Mouse (Mus musculus) lung, adult 2 months (tissue): ENCODE results near the gene Rpl27. TPM values are rescaled to one million over a fixed set of nuclear protein-coding genes. Genes with fewer than 3 reads are reported as not detected.

Experiments
- DNase-seq: peaks from one replicate; pipeline ENCODE4 v3.0.0; 2022
- H3K4me1 ChIP-seq: fragments of 200-500 bp; 2 replicates; pipeline ENCODE4 v1.6.1; 2011; ENCODE audit warnings: low read length; ENCODE audit not compliant: control insufficient read depth, insufficient read depth
- H3K4me3 ChIP-seq: fragments of 200-500 bp; replicated peaks from 2 replicates; pipeline ENCODE3; 2011; ENCODE audit warnings: low read depth, mild to moderate bottlenecking, control low read depth, low read length; ENCODE audit errors: extremely low read depth
- CTCF ChIP-seq: fragments of 200-500 bp; IDR thresholded peaks from 2 replicates; pipeline ENCODE4 v1.5.1; 2011; ENCODE audit warnings: mild to moderate bottlenecking, low read length, control low read depth; ENCODE audit not compliant: insufficient read depth
- POLR2A ChIP-seq: fragments of 200-500 bp; IDR thresholded peaks from 2 replicates; pipeline ENCODE4 v1.6.1; 2011; ENCODE audit warnings: low read depth, mild to moderate bottlenecking, control low read depth, low read length, borderline replicate concordance; ENCODE audit errors: extremely low read depth
- WGBS: fragments of 180-500 bp; shearing (Covaris S2); methylation state at CpG from one replicate; pipeline ENCODE4 v1.1.7; 2018; 5-methylcytosine and 5-hydroxymethylcytosine counted together
- polyA plus RNA-seq: library from polyadenylated mRNA; depleted of rRNA; stranded (reverse); fragments of >200 nt; gene quantifications from 2 replicates; pipeline ENCODE4 v1.2.3, GENCODE M21; 2012; rRNA removed

Rpl27 gene
- polyA plus RNA-seq, result 221 and 297 TPM in 2 replicates

- WGBS, result 0% methylated on average over 42 of the region's 42 CpGs
- DNase-seq, result peak; percentile 94
- TF ChIP-seq POLR2A (peak; percentile 84), CTCF (peak; percentile 77)
- Histone ChIP-seq H3K4me1 (peaks cover 4% of the 10 kb centered on the region), H3K4me3 (peak within 1 kb of the TSS; percentile 71)
Measured at GRCm38 (mm10) chr11:101442127-101442693, at the start of gene Rpl27. TSS of gene Rpl27 (plus strand) at chr11:101442298.

GRCm38 (mm10) chr11:101395110-101395509, 47.0 kb upstream of the Rpl27 start:
- H3K4me1 ChIP-seq, result no peaks in the 10 kb centered on the region
- WGBS, result 1% methylated on average over 8 of the region's 8 CpGs
- peak; percentile 83 for TF ChIP-seq CTCF
- TF ChIP-seq POLR2A, result no peak
- peak; percentile 46 for DNase-seq
- H3K4me3 ChIP-seq, result no peak overlapping the region

- no peak for TF ChIP-seq CTCF
- TF ChIP-seq POLR2A, result no peak
- no peak for DNase-seq
- WGBS, result 87% methylated on average over 2 of the region's 2 CpGs
Measured at GRCm38 (mm10) chr11:101415306-101415705, 26.8 kb upstream of the Rpl27 start.

DNA sequence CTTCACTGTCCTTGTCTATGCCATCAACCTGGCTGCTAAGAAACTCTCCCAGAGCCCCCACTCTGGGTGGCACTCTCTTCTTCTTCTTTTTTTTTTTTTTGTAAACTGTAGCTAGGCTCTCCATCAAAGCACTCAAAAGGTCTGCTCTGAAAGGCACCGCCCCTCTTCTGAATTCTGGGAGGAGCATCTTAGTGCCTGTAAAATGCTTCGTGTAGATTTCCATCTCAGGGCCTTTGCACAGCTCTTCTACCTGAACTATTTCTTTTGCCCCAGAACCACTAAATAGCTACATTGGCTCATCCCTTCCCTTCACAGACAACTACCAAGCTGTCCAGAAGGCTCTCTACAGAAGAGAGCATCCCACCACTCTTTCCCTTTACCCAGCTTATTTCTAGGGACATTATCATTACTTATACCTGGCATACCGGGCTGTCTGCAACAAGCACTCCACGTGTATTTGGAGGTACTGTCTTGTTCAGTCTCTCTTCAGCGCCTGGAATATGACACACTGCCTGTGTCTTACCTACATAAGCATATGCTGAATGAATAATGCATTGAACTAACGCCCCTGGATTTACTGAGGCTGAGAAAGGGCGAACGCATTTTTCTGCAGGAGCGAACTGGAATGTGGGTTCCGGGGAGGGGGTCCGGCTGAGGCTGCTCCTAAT, 25.5 kb upstream of the Rpl27 start:
- H3K4me3 ChIP-seq, result peak overlapping the region; percentile 69
- DNase-seq, result no peak
- TF ChIP-seq CTCF (no peak), POLR2A (no peak)
- 2% methylated on average over 11 of the region's 11 CpGs for WGBS
- H3K4me1 ChIP-seq, result peaks cover 6% of the 10 kb centered on the region; the same call in 1 of the 2 replicates

More at GRCm38 (mm10) chr11:101415306-101415705, 26.8 kb upstream of the Rpl27 start:
- Histone ChIP-seq H3K4me3 (no peak overlapping the region), H3K4me1 (peaks cover 6% of the 10 kb centered on the region; the same call in 1 of the 2 replicates)

DNA sequence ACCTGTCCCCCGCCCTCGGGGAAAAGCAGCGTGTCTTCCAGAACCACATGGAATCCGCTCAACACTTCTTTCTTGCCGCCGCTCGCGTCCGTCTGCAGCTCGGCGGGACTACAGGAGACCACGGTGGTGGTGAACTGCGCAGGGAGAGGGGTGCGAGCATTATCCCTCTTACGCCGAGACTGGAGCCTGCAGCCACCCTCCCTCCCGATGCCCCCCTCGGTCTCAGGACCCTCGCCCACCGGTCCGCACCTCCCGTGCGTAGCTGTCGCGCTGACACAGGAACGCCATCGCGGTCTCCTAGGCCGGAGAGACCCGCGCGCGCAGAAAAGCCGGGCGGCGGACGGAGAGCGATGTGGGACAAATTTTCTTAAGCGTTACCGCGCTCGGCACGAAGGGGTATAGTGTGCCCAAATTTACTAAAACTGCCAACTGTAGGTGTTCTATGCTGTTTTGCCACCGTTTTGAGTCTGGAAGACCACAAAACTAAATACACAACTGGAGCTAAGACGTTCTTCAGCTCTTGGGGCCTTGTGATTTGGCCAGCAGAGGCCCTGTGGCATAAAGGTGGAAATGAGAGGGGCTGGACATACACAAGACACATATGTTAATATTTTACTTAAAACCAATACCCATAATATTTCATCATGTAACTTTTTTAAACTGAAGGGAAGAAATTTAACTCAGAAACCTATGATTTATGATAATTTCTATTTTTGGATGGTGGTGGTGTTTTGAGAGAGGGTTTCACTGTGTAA, 24.8 kb upstream of the Rpl27 start, which contains the start of gene Aarsd1:
Gene Aarsd1 (minus strand): TSS at position 515 of the 755 bp plus-strand sequence.
- peaks cover 6% of the 10 kb centered on the region; the same call in 1 of the 2 replicates for H3K4me1 ChIP-seq
- DNase-seq, result peak; percentile 89
- peak within 1 kb of the TSS; percentile 69 for H3K4me3 ChIP-seq
- under 1% methylated on average over 45 of the region's 45 CpGs for WGBS
- TF ChIP-seq POLR2A (0 out of 2 replicates have a peak, but pooled peaks have one; percentile 58), CTCF (no peak)

- peaks cover 7% of the 10 kb centered on the region; the same call in 1 of the 2 replicates for H3K4me1 ChIP-seq
- DNase-seq, result no peak
- no peak for TF ChIP-seq POLR2A
- WGBS, result 60% methylated on average over 6 of the region's 6 CpGs
- no peak overlapping the region for H3K4me3 ChIP-seq
Measured at GRCm38 (mm10) chr11:101418991-101419390, 23.1 kb upstream of the Rpl27 start.

- DNase-seq, result no peak
- Histone ChIP-seq H3K4me1 (peaks cover 11% of the 10 kb centered on the region; the same call in 1 of the 2 replicates), H3K4me3 (no peak overlapping the region)
- TF ChIP-seq CTCF (0 out of 2 replicates have a peak, but pooled peaks have one; percentile 4), POLR2A (no peak)
- 43% methylated on average over 3 of the region's 3 CpGs for WGBS
Measured at GRCm38 (mm10) chr11:101419610-101420009, 22.5 kb upstream of the Rpl27 start.

DNA sequence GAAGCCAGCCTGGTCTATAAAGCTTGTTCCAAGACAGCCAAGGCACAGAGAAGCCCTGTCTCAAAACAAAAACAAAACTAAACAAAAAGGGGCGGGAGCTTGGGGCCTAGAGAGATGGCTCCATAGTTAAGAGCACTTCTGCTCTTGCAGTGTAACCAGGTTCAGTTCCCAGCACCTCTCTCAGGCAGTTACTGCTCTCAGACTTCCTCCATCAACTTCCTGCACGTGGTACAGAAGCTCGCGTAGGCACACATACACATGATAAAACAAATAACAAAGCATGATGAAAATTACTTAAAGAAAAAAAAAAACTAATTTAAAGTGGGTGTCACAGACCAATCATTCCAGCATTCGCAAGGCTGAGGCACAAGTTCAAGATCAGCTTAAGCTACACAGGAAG, 21.9 kb upstream of the Rpl27 start:
- TF ChIP-seq CTCF (no peak), POLR2A (no peak)
- WGBS, result 81% methylated on average over 5 of the region's 5 CpGs
- H3K4me3 ChIP-seq, result no peak overlapping the region
- H3K4me1 ChIP-seq, result peaks cover 11% of the 10 kb centered on the region; the same call in 1 of the 2 replicates
- no peak for DNase-seq

DNA sequence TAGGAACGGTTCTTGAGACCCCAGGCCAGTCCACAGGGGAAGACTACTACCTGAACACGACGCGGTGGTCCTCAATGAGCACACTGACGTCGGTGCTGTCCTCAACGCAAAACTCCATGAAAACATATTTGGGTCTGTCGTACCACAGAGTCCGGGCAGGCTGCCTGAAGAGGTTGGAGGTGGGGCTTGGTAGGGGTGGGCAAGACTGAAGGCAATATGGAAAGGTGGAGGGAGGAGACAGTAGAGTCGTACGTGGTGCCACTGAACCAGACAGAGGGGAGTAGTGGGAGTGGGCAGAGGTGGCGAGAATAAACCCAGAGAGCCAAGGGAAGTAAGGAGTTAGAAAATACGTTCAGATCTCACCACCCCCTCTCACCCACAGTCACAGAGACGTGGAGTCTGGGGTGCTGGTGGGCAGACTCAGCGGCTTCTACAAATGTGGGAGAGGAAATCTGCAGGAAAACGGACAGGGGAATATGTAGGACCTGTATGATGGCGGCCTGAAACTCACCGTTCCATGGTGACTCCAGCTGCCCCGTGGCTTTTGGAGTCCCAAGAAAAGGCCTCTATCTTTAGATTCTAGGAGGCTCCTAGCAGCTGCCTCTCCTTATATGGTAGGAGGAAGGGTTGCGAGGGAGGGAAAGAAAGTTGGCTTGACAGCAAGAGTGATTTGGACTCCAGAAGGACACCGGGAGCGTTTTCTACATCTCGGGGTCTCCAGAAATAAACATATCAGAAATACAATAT, 17.8 kb upstream of the Rpl27 start, which contains the start of gene Gm27029:
Gene Gm27029 (minus strand): TSS at position 692 of the 747 bp plus-strand sequence.
- TF ChIP-seq CTCF, result no peak
- TF ChIP-seq POLR2A, result no peak
- peaks cover 11% of the 10 kb centered on the region for H3K4me1 ChIP-seq
- H3K4me3 ChIP-seq, result peak within 1 kb of the TSS; percentile 80
- no peak for DNase-seq
- WGBS, result 4% methylated on average over 23 of the region's 23 CpGs
